Mouse (Mus musculus) erythroblast, embryonic 14.5 days (primary cell): ENCODE measurements at regions not wholly inside any gene's neighbourhood (a gene's known extent, or its start where the extent isn't known, plus 50 kb on each side); places are given as distances from the start of the nearest gene placed in this dataset.

Experiments used
- GATA1 ChIP-seq: IDR thresholded peaks from 2 replicates; pipeline ENCODE4 v1.6.1; 2012; ENCODE audit warnings: low read length, inconsistent platforms, mixed read lengths
- TAL1 ChIP-seq: IDR thresholded peaks from 3 replicates; pipeline ENCODE4 v1.6.1; 2012; ENCODE audit warnings: low read length, inconsistent platforms, mixed read lengths

DNA sequence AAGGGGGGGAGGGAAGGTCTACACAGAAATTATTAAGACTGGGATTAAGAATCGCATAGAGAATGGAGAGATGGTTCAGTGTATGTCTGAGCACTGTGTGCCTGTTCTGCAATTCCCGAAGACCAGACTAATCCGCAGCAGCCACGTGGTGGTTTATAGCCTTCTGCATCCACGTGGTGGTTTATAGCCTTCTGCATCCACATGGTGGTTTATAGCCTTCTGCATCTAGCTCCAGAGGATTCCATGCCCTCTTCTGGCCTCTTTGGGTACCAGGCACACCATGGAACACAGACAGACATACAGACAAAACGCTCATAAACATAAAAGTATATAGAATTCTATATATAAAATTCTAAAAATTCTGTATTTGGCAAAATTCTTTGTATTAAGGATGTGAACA lies 94.1 kb upstream of the Irx3 start:
- no peak for TF ChIP-seq TAL1
- no peak for TF ChIP-seq GATA1
